Mouse (Mus musculus): ENCODE results near the gene Kidins220.

Kidins220 gene

DNA sequence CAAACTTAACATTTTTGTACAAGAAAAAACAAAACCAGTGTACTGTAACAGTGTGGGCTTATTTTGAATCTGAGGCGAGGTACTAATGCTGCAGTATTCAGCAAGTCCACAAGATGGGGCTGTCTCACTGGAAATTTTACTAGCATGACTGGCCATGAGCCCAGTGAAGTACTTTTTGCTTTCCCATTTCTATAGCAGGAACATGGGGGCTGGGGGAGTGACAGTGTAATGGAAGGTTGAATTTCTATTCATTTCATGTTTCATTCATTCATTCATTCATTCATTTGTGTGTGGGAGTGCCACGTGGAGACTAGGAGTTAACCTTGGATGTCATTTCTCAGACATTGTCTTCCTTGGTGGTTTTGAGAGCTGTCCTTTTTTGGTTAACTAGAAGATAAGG lies 52.7 kb downstream of the Kidins220 start:
- DNase-seq = peak in 1 of 2 experiments; percentile 31

DNA sequence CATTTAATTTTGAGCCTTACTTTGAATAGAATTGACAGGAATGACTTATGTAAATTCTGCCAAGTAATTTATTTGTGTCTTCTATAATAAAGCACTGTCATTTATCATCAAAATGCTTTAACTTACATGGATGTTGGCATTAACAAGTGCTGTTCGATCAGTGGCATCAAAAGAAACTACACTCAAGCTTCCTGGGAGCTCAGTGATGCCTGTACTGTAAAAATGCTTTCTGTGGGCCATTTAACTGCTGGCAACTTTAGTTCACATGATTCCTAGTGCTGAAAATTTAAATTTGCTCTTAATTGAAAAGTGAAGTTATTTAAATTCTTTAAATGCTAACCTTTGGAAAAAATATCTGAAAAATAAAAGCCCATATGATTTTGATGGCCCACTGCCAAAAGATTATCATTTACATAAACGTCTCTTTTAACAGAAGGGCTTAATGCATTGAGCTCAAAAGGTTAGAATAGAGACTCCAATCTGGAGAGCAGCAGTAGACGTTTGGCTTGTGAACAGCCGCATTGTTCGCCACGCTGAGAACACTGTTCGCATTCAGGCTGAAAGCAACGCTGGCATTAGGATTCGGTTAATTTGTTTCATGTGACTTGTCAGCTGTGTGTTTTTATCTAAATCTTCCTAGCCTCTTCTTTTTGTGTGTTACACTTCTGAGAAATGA lies 59.1 kb downstream of the Kidins220 start:
- no peak for DNase-seq

DNA sequence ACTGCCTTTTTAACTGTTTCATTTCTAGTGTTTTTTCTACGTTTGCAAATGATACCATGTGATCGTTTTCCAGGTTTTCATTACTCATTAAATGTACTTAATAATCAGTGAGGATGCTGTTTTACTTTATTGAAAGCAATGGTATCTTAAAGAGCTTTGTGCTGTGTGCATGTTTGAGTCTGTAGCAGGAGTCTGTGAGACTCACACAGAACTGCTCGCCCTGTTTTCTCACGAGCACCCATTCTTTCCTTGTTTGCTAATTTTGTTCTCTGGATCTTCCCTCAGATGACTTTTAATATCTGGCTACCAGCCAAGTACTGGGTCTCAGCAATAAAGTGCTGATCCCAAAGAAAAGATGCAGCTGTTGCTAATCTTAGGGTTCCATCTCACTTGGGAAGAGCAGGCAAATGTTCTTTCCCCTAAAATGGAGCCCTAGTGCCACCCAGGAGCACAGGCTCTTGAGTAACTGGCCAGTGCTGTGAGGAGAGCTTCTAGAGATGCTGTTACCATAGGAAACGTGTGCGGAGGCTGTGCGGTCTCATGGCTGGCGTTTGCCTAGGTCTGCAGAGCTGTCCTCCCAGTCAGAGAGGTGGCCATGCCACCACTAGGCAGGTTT lies 59.7 kb downstream of the Kidins220 start:
- no peak for DNase-seq

DNA sequence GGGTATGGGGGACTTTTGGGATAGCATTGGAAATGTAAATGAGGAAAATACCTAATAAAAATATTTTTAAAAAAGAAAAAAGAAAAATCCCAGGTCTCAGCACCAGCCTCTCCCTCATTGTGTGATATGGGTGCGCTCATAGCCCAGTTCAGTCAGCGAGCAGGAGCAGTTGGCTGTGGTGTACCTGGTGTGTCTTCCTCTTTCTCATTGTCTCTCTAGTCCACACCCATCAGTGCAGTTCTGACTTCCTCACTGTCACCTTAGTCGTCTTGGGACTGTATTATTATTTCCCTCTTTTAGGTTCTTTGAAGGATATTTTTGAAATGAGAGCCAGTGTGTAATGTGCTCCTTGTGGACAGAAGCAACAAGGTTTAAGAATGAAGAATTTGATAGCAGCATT lies 61.3 kb downstream of the Kidins220 start:
- no peak for DNase-seq

DNA sequence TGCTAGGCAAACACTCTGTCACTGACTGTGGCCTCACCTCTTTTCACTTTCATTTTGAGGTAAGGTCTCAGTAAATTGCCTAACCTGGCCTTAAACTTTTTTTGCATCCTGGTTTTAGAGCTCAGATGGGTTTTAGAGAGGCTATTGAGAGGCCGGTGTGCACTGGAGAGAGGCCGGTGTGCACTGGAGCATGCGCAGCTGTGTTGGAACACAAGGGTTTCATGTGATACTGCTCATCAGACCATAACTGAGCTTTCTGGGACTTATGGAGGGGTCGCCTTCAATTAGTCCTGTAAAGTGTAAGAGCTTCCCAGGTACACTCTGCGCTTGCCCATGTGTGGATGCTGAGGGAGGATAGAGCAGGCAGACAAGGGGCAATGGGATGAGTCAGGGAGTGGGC lies 62.5 kb downstream of the Kidins220 start:
- no peak for DNase-seq

DNA sequence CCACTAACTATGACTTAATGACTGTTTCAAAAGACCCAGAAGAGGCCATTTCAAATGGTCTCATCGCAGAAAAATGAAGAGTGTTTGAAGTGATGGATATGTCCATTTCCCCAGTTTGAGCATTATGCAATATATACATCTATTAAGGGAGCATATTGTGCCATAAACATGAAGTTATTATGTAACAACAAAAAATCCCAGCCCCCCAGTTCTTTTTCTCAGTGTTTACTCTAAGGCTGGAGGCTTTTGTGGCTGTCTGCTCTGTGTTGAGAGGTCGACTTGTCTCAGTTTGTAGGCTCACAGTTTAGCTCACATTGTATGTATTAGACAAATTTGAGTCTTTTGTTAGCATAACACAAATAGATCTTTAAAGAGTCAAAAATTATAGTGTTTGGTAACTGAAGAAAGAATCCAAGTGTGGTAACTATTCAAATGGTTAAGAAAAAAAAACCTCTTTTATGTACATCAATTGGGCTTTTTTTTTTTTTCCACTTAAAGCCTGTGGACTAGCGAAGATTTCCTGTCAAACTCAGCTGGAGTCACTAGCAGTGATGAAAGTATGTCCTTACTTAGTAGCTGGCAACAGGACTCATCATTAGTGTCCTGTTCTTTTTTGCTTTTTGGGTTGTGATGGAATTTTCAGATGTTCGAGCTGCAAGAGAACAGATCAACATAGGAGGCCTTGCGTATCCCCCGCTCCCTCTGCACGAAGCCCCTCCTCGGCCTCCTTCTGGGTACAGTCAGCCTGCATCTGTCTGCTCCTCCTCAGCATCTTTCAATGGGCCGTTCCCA lies 63.2 kb downstream of the Kidins220 start:
- no peak for DNase-seq

DNA sequence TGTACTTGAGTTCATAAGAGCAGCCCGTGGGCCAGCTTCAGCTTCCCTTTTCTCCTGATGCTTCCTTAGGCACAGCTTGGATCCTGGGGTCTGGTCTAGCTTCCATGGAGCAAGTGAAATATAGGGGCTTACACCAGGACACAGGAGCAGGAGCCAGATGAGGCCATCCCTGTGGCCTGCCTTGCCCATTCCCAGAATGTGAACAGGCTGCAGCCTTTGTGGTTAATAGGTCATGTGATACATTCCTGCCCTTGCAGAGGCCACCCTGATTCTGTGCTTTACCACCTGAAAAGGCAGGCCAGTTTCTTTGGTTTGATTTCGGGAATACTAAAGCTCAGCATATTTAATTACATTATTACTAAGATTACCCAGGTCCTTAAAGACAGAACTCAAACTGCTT lies 69.3 kb downstream of the Kidins220 start:
- no peak for DNase-seq

DNA sequence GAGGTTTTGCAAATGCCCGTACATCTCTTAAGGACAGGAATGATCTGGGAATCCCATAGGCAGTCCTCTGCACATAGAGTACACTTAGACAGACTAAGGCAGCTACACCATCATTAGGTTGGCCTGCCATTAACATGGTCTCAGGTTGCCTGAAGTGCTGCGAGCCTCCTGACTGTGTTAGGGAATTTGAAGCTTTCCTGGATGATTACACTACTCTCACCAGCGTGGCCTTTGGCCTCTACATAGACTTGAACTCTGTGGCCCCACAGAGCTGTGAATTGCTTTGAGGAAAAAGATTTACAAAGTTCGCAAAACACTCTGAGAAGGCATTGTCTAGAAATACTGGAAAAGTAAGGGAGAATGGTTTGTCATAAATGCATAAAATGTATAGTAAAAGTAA lies 69.9 kb downstream of the Kidins220 start:
- no peak for DNase-seq

DNA sequence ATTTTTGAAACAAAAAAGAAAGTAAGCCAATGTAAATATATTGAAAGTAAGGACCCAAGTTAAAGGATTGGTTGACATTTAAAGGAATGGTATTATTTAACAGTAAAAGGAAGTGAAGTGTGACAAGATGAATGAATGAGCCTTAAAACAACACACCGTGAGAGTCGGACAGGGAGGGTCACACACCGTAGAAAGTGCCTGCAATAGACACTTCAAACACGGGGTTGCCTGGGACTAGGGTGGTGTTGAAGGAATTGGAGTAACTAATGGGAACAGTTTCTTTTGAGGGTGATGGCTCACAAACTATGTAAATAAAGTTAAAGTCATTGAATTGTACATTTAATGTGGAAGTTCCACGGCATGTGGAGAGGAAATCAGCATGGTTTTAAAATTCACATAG lies 74.5 kb downstream of the Kidins220 start:
- DNase-seq = no peak

DNA sequence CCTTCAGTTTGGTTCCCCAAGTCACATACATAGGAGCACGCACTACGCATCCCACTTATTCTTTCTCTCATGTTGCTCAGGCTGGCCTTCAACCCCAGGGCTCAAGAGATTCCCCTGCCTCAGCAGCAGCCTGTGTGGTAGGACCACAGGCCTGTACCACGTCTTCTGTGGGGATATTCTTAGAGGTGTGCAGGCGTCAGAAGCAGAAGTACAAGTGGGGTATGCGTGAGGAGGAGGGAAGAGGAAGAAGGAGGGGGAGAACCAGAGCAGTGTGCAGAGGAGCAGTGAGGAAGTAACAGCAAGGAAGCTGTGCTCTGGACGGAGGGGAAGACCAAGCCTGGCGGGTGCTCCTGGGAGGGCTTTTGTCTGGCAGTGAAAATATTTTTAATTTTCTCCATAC lies 79.8 kb downstream of the Kidins220 start:
- DNase-seq = no peak

DNA sequence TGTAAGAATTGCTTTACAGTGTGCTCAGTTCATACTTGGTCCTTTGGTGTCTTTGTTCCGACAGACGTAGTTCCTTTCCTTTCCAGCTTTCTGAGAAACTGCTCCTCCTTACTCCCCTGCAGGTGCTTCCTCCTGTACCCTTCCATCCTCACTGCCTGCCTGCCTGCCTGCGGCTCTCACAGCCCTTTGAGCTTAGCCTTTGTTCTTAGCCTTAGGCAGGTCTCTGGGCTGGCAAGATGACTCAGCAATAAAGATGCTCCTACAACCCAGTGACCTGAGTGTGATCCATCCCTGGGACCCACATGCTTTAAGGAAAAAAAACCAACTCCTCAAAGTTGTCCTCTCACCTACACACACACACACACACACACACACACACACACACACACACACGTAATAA lies 80.2 kb downstream of the Kidins220 start:
- no peak for DNase-seq

DNA sequence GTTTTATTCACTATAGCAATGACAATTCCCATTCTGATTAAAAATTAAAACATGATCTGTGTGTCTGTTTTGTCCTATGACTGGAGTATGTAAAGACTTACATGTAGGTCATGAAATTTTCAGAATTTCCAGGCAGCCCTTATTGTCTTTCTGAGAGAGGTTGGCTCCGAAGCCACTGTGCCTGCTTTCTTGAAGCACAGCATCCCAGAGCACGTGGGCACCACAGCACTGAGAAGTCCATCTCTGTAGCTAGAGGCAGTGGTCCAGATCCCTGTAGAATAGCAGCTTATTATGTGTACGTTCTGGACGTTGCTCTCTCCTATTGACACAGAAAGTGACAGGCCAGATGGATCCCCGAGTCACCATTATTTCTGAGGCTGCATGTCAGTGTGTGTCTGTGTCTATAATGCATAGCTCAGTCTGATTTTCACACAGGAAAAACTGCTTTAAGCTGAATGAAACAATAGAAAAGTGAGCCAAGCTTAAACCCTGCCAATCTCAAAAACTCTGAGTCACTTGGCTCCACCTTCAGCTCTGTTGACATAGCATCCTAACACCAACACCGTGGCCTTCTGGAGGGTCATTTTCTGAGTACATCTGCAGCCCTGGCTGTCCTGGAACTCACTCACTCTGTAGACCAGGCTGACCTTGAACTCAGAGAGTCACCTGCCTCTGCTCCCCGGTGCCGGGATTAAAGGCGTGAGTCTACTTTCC lies 84.9 kb downstream of the Kidins220 start:
- DNase-seq = peak in 1 of 2 experiments; percentile 7

DNA sequence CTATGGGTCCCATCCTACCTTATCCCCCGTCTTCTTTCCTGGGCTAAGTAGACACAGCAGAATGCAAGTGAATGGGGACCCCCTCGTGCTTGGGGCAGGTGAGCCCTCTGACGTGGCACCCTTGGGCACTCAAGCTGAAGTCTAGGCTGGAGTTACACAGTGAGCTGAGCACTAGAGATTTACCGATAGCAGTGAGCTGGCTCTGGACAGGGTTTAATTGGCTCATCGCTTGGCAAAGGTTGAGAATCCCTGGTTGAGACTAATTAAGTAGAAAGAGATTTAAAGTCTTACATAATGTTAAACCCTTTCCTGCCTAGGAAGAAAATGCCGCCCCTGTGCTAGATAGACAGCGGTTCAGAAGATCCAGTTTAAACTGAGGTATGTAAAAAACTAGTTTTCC lies 86.2 kb downstream of the Kidins220 start:
- no peak for DNase-seq

DNA sequence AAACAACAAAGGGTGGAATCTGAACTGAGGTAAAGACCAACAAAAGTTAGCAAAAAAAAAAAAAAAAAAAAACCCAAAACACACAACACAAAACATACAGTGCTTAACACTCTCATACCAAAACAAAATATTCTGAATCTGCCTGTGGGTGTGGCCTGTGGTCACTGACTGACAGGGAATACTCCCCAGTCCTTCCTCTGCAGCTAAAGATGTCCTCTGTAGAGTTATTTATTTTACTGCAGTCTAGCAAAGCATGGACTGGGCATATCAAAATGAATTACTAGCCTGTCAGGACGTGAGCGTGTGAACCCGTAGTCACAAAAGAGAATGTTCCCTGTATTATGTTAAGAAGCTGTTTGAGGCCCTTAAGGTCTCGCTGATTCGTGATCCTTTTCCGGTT lies 87.5 kb downstream of the Kidins220 start:
- DNase-seq = no peak

DNA sequence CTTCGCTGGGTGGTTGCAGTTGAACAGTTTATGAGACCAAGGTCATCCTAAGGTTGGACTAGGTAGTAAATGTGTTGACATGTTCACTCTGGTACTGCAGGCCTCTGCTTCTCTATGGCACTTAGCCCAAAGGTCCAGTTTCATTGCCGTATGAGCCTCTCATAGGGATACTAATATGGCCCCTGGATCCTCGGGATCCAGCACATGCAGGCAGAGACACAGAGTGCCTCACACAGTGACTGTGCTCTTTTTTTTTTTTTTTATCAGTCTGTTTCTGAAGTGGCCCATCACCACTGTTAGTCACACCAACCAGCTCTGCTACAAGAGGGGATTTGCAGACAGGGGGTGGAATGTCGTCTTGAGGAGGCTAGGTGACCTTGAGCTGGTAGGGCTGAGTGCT lies 98.6 kb downstream of the Kidins220 start:
- no peak for DNase-seq

DNA sequence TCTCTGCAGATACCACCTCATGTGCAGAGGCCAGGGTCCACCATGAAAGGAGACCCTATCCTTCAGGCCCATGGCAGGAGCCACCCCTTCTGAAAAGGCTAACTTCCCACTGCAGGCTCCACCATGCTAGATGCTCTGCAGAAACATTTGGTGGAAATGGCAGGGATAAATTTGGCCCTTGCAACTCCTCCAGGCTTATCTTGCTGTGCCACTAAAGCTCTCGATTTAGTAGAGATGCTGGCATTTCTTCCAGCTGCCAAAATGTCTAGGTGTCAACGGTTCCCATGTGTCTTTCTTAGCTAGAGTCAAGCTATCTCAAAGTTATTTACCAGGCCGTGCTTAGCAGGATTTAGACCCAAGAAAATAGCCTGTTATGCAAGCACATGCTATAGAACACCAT lies 99.6 kb downstream of the Kidins220 start:
- DNase-seq = no peak

DNA sequence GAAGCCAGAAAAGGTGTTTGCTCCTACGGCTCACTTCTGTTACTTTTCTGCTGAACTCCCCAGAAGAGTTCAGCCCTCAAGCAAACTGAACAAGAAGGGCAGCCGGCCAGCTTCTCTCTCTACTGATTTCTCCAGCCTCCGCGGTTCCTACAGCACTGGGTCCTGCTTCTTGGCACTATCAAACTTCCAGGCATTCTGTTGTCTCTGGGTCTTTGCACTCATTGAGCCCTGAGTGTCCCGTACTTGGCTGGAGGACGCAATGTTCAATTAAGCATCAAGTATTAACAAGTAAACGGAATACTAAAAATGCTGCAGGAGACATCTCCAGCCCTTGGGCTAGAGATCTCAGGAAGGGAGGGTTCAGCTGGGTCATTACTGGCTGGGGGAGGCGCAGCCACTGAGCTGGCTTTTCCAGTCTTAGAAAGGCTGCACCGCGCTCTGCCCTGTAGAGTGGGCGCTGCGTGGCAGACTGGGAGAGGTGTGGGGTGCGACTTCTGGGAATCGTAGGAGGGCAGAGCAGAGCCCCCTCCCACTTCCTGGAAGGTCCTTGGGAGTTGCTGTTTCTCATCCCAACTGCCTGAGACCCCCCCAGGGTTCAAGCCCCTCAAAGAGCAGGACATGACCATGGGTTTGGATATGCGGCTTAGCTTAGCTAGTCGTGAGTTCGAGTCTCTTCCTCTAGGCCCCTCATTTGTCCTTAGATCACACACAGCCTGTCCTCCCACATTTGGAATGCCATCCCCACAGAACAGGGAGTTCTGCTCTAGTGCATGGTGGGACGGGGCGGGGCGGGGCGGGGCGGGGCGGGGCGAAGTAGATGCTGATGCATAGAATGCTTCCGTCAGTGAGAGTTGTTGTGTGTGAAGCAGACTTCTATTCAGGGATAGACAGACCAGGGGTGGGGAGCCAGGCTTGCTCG lies 108.8 kb downstream of the Kidins220 start:
- no peak for DNase-seq

DNA sequence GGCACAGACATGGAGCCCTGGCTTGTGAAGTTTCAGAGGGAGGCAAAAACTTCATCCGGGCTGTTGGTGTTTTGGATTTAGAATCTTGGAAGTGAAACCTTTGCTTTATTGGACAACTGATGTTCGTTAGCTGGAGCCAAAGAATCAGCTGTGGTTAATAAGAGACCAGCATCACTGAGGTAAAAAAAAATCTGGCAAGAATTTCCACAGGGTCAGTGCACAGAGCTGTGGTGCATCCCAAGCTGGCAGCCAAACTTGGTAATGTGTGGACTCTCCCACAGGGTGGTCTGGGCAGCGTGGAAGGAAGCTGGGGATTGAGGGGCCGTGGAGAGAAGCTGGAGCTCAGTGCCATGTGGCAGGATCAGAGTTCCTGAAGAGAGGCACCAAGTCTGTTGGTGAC lies 112.2 kb downstream of the Kidins220 start:
- no peak for DNase-seq

DNA sequence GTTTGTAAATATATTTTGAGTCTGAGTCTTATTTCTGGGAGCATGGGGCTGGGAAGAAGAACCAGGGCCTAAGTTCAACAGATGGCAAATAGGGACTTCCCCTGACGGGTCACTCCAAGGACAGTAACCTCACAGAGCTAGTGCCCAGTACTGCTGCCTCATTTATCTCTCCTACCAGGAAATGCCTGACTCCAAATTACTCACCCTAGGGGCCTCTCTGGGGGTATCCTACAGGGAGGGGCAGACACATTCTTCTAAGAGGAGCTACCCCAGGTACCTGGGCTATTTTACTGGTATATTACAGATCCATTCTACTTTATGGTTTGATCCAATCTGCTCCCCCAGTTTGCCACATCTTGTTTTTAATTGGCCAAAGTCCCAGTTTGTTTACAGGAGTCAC lies 114.7 kb downstream of the Kidins220 start:
- DNase-seq = no peak

DNA sequence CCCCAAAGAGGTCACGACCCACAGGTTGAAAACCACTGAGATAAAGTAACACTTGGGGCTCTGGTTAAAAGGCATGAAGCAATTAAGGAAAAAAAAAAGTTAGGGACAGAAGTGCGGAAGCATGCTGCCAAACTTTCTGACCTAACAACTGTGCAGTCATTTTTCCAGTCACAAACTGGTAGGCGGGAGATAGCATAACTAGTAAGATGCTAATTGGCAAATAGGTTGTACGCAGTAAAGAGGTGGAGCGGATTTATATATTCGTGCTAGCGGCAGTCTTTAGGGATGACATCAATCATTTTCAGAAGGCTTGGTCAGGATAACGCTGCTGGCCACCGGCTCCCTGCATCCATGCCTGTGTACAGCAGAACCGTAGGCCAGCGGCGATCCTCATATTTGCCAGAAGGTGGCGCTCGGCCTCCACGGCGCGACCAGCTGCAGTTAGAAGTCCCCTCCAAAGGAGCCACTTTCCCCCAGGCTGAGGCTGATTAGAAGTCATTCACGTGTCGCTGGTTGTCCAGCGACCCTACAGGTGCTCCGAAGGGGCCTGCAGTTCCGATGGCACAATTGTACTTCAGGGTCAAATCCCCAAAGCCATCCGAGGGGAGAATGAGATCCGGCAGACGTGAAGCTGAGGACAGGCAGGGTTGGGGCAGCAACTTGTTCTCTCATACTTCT lies 117.4 kb downstream of the Kidins220 start:
- peak; percentile 84 to 85 for DNase-seq

DNA sequence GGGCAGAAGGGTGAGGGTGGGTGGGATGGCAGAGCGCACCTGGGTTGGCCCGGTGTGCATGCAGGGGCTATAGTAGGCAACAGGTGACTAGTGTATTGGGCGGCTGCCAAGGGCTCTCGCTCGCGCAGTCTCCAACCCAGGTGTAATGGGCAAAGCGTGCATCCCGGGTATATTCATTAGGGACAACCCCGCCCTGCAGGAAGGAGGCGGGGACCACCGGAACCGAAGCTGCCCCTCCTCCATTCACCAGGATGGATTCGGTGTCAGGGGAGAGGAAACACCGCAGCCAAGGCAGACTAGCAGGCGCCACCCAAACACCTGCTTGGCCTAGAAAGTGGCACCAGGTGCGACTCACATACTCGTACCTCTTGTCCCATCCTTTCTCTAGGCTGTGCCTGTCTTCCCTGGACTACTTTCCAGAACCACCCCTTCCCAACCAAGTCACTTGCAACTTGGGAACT lies 118.1 kb downstream of the Kidins220 start:
- DNase-seq = peak; percentile 58 to 65
